Mouse (Mus musculus): ENCODE measurements around the gene Sag. TPM values are rescaled to one million over a fixed set of nuclear protein-coding genes. Genes with fewer than 3 reads are reported as not detected.

The Sag gene
- polyA plus RNA-seq, 1 experiment = 0.68 TPM

DNA sequence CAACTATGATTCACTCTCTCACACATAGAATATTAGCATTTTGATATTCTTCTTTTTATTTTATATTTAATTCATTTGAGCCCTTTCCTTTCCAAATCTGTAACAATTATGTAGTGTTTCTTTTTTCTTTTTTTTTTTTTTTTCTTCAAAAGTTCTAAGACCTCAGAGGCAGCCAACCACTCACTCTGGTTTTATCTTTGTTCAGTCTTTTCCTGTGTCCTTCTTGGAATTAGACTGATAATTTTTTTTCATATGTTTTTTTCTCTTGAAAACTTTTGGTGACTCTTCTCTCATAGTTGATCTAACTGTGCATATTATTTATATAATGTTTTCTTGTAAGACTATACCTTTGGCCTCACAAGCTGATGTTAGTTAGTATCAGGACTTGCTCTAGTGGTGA, 79.1 kb downstream of the Sag start:
- Histone ChIP-seq H3K27me3 (ENCODE audit: control insufficient read depth, insufficient read depth, insufficient read length) (no peaks in the 10 kb centered on the region), H3ac (ENCODE audit: control insufficient read depth, insufficient read length, low read depth) (no peak overlapping the region), H3K79me2 (ENCODE audit: control insufficient read depth, insufficient read depth) (peaks cover 21% of the 10 kb centered on the region), H3K4me3 (ENCODE audit: insufficient read depth, poor library complexity, severe bottlenecking) (no peak overlapping the region), H3K36me3 (ENCODE audit: control insufficient read depth, insufficient read depth) (peaks cover 6% of the 10 kb centered on the region), H3K79me3 (ENCODE audit: low read depth) (peaks cover 9% of the 10 kb centered on the region)
- TF ChIP-seq FOSL1 (IDR thresholded peaks at IDR 0.05; ENCODE audit: insufficient read depth, low read length, poor library complexity, severe bottlenecking) = no peak
- TF ChIP-seq MYOD1 (IDR thresholded peaks at IDR 0.05; ENCODE audit: control insufficient read depth, insufficient read length, low read depth) = no peak
- no peak for TF ChIP-seq MYOG (IDR thresholded peaks at IDR 0.05; ENCODE audit: control insufficient read depth, extremely low read depth, insufficient read length)
- TF ChIP-seq MAX (IDR thresholded peaks at IDR 0.05) = no peak
- TF ChIP-seq CEBPB (IDR thresholded peaks at IDR 0.05; ENCODE audit: low read depth) = no peak
- TF ChIP-seq CTCF (IDR thresholded peaks at IDR 0.05; ENCODE audit: control insufficient read depth, insufficient read depth, insufficient read length) = no peak
- TF ChIP-seq USF1 (IDR thresholded peaks at IDR 0.05; ENCODE audit: low read depth) = no peak

DNA sequence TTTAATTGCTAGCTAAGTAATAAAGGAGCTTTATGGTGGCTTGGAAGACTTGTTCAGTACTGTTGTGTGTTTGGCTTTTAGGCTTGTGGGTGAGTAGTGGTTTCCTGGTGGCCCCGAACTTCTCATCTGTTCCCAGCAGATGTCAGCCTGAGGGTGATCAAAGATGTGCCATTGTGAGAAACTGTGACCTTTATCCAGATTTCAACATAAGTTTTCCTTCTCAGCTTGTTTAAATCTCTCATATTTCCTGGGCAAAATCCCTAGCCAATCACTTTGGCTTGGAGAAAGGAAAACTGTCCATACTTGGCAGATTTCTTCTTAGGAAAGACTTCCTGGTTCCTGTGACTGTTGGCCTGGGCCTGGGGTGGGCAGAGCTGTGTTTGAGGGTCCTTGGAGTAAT, 87.5 kb downstream of the Sag start:
- Histone ChIP-seq H3K79me2 (ENCODE audit: control insufficient read depth, insufficient read depth) (peaks cover 10% of the 10 kb centered on the region), H3K79me3 (ENCODE audit: low read depth) (no peaks in the 10 kb centered on the region), H3K36me3 (ENCODE audit: control insufficient read depth, insufficient read depth) (no peaks in the 10 kb centered on the region), H3ac (ENCODE audit: control insufficient read depth, insufficient read length, low read depth) (no peak overlapping the region), H3K4me3 (ENCODE audit: insufficient read depth, poor library complexity, severe bottlenecking) (no peak overlapping the region), H3K27me3 (ENCODE audit: control insufficient read depth, insufficient read depth, insufficient read length) (no peaks in the 10 kb centered on the region)
- TF ChIP-seq FOSL1 (IDR thresholded peaks at IDR 0.05; ENCODE audit: insufficient read depth, low read length, poor library complexity, severe bottlenecking) (no peak), USF1 (IDR thresholded peaks at IDR 0.05; ENCODE audit: low read depth) (no peak), CEBPB (IDR thresholded peaks at IDR 0.05; ENCODE audit: low read depth) (no peak), MYOD1 (IDR thresholded peaks at IDR 0.05; ENCODE audit: control insufficient read depth, insufficient read length, low read depth) (no peak), MAX (IDR thresholded peaks at IDR 0.05) (no peak), MYOG (IDR thresholded peaks at IDR 0.05; ENCODE audit: control insufficient read depth, extremely low read depth, insufficient read length) (no peak), CTCF (IDR thresholded peaks at IDR 0.05; ENCODE audit: control insufficient read depth, insufficient read depth, insufficient read length) (no peak)

DNA sequence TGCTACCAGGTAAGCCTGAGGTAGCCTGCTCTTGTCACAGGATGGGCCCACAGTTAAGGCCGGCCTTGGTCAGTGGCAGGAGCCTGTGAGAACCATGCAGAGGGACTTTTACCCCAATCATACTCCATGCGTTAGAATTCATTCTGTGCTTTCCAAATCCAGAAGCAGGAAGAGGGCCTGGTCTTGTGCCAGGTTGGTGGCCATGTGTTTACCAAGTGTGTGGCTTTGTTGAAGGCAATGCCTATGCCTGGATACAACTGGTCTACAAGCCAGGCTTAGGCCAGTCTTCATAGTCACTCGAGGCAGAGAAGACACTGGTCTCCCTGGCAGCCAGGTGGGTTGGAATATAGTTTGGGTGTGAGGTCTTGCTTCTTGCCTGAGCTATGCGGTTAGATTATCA, 88.2 kb downstream of the Sag start:
- TF ChIP-seq FOSL1 (IDR thresholded peaks at IDR 0.05; ENCODE audit: insufficient read depth, low read length, poor library complexity, severe bottlenecking) = no peak
- no peak for TF ChIP-seq USF1 (IDR thresholded peaks at IDR 0.05; ENCODE audit: low read depth)
- TF ChIP-seq MAX (IDR thresholded peaks at IDR 0.05) = no peak
- TF ChIP-seq MYOD1 (IDR thresholded peaks at IDR 0.05; ENCODE audit: control insufficient read depth, insufficient read length, low read depth) = no peak
- no peak for TF ChIP-seq MYOG (IDR thresholded peaks at IDR 0.05; ENCODE audit: control insufficient read depth, extremely low read depth, insufficient read length)
- TF ChIP-seq CEBPB (IDR thresholded peaks at IDR 0.05; ENCODE audit: low read depth) = no peak
- TF ChIP-seq CTCF (IDR thresholded peaks at IDR 0.05; ENCODE audit: control insufficient read depth, insufficient read depth, insufficient read length) = no peak
- Histone ChIP-seq H3K36me3 (ENCODE audit: control insufficient read depth, insufficient read depth) (no peaks in the 10 kb centered on the region), H3K4me3 (ENCODE audit: insufficient read depth, poor library complexity, severe bottlenecking) (no peak overlapping the region), H3K79me2 (ENCODE audit: control insufficient read depth, insufficient read depth) (peaks cover 10% of the 10 kb centered on the region), H3K27me3 (ENCODE audit: control insufficient read depth, insufficient read depth, insufficient read length) (no peaks in the 10 kb centered on the region), H3ac (ENCODE audit: control insufficient read depth, insufficient read length, low read depth) (no peak overlapping the region), H3K79me3 (ENCODE audit: low read depth) (no peaks in the 10 kb centered on the region)

DNA sequence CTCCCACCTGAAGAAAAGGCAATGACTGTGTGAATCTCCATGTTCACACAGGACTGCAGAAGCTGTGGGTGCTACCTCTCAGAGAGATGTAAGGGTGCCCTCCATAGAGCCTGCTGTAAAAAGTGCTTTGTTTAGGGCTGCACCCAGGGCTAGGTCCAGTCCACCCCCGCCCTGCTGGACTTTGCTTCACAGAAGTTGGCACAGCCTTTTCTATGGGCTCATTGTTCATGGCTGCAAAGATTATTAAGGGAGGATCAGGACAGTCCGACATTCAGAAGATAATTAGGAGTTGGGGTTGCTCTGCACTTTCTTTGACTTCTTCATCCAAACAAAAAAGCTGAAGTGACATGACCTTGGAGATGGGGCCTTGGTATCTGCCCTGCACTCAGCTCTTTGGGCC, 89.0 kb downstream of the Sag start:
- TF ChIP-seq USF1 (IDR thresholded peaks at IDR 0.05; ENCODE audit: low read depth) (no peak), CEBPB (IDR thresholded peaks at IDR 0.05; ENCODE audit: low read depth) (no peak), CTCF (IDR thresholded peaks at IDR 0.05; ENCODE audit: control insufficient read depth, insufficient read depth, insufficient read length) (no peak), MAX (IDR thresholded peaks at IDR 0.05) (no peak), MYOG (IDR thresholded peaks at IDR 0.05; ENCODE audit: control insufficient read depth, extremely low read depth, insufficient read length) (no peak), FOSL1 (IDR thresholded peaks at IDR 0.05; ENCODE audit: insufficient read depth, low read length, poor library complexity, severe bottlenecking) (no peak), MYOD1 (IDR thresholded peaks at IDR 0.05; ENCODE audit: control insufficient read depth, insufficient read length, low read depth) (no peak)
- H3K4me3 ChIP-seq (ENCODE audit: insufficient read depth, poor library complexity, severe bottlenecking) = no peak overlapping the region
- no peaks in the 10 kb centered on the region for H3K79me3 ChIP-seq (ENCODE audit: low read depth)
- H3K79me2 ChIP-seq (ENCODE audit: control insufficient read depth, insufficient read depth) = peaks cover 16% of the 10 kb centered on the region
- no peaks in the 10 kb centered on the region for H3K36me3 ChIP-seq (ENCODE audit: control insufficient read depth, insufficient read depth)
- no peaks in the 10 kb centered on the region for H3K27me3 ChIP-seq (ENCODE audit: control insufficient read depth, insufficient read depth, insufficient read length)
- no peak overlapping the region for H3ac ChIP-seq (ENCODE audit: control insufficient read depth, insufficient read length, low read depth)

DNA sequence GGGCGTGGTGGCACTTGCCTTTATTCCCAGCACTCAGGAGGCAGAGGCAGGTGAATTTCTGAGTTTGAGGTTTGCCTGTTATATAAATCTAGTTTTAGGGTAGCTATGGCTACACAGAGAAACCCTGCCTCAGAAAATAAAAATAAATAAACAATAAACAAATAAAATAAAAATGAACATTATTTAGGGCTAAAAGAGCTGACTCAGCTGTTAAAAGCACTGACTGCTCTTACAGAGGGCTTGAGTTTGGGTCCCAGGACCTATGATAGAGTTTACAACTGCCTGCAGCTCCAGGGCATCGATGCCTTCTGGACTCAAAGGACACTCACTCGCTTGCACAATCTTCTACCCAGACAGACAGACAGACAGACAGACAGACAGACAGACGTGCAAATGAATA, 89.9 kb downstream of the Sag start:
- Histone ChIP-seq H3K4me3 (ENCODE audit: insufficient read depth, poor library complexity, severe bottlenecking) (no peak overlapping the region), H3K79me2 (ENCODE audit: control insufficient read depth, insufficient read depth) (peaks cover 23% of the 10 kb centered on the region), H3K27me3 (ENCODE audit: control insufficient read depth, insufficient read depth, insufficient read length) (no peaks in the 10 kb centered on the region), H3ac (ENCODE audit: control insufficient read depth, insufficient read length, low read depth) (no peak overlapping the region), H3K79me3 (ENCODE audit: low read depth) (peaks cover 2% of the 10 kb centered on the region), H3K36me3 (ENCODE audit: control insufficient read depth, insufficient read depth) (no peaks in the 10 kb centered on the region)
- TF ChIP-seq MAX (IDR thresholded peaks at IDR 0.05) (no peak), USF1 (IDR thresholded peaks at IDR 0.05; ENCODE audit: low read depth) (no peak), MYOG (IDR thresholded peaks at IDR 0.05; ENCODE audit: control insufficient read depth, extremely low read depth, insufficient read length) (no peak), CEBPB (IDR thresholded peaks at IDR 0.05; ENCODE audit: low read depth) (no peak), MYOD1 (IDR thresholded peaks at IDR 0.05; ENCODE audit: control insufficient read depth, insufficient read length, low read depth) (no peak), CTCF (IDR thresholded peaks at IDR 0.05; ENCODE audit: control insufficient read depth, insufficient read depth, insufficient read length) (no peak), FOSL1 (IDR thresholded peaks at IDR 0.05; ENCODE audit: insufficient read depth, low read length, poor library complexity, severe bottlenecking) (no peak)

Other genes with a start within 250 kb of the Sag start
- gene Ngef, start 229.8 kb upstream of the Sag start, polyA plus RNA-seq (2012; fragmentation: generic; extraction: Trizol) = 15.6 TPM
- 0.06 TPM for gene Inpp5d, start 183.4 kb upstream of the Sag start, polyA plus RNA-seq (2012; fragmentation: generic; extraction: Trizol)
- gene Atg16l1, start 47.8 kb upstream of the Sag start, polyA plus RNA-seq (2012; fragmentation: generic; extraction: Trizol) = 20.1 TPM
- gene Dgkd, start 49.6 kb downstream of the Sag start, polyA plus RNA-seq (2012; fragmentation: generic; extraction: Trizol) = 20.4 TPM
- 9.3 TPM for gene Usp40, start 204.9 kb downstream of the Sag start, polyA plus RNA-seq (2012; fragmentation: generic; extraction: Trizol)